Mouse (Mus musculus): ENCODE measurements at regions not wholly inside any gene's neighbourhood (a gene's known extent, or its start where the extent isn't known, plus 50 kb on each side); places are given as distances from the start of the nearest gene placed in this dataset.
"Not testable (repeated sequence)": the region's sequence is repeated elsewhere in the genome, so short reads cannot be mapped to it uniquely, and the experiment has no call there.

DNA sequence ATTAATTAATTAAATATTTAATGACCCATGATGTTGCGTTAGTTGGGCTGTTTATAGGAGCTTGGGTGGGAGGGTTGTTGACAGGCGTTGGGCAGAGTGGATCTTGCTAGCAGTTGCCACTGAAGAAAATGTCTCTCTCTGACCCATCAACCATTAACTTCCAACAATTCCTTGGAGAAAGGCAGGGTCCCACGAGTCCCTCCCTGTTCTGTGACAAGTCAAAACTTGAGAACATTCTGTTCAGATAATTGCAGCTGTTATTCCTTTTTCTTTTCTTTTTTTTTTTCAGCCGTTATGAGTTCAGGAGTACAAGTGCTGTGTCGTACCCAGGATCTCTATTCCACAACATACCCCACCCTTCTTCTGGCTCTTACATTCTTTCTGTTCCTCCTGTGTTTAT is 59.8 kb upstream of the Tnfrsf21 start:
- no peak for DNase-seq (ENCODE audit: extremely low read depth, low read depth, low spot score)

DNA sequence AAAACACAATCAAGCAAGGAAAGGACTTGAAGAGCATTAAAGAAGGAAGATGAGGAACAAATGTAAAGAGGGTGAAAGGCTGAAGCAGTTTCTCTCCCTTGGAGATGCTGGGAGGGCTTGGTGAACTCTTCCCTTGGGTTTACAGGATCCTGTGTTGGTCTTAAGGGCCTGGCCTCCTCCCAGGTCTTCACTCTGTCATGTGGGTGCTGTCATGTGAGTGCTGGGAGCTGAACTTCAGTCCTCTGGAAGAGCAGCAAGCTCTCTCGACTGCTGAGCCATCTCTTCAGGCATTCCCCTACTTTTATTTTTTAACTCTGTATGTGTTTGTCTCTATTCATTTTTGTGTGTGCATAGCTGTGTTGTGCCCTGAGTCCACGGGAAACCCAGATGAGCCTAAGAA is 61.6 kb upstream of the Tnfrsf21 start:
- DNase-seq (ENCODE audit: extremely low read depth, low read depth, low spot score) = no peak

DNA sequence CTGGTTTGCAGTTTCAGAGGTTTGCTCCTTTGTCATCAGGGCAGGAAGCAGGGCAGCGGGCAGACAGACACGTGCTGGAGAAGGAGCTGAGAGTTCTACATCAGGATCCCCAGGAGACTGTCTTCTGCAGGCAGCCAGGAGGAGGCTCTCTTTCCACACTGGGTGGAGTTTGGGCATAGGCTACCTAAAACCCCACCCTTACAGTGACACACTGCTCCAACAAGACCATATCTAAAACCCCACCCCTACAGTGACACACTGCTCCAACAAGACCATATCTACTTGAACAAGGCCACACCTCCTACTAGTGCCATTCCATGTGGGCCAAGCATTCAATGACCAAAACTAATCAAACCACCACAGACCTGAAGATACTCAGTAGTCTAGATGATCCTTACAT is 68.0 kb upstream of the Cd2ap start:
- no peak for DNase-seq (ENCODE audit: extremely low read depth, low read depth, low spot score)

DNA sequence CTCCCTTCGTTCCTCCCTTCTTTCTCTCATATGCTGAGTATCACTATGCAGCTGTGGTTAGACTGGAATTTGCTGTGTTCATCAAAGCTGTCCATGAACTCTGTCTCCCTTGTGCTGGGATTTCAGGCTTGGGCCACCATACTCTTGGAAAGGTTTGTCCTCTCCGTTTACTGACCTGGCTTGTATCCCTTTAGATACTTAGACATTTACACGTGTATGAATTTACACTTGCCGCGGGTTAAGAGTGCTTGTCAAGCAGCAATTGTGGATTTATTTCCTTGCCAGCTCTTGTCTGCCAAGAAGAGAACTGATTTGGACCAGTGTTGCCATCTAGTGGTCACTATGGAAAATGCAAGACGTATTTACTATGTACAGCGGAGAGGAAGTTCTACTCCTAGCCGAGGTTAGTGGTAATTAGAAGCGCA is 66.8 kb upstream of the Cd2ap start:
- peak; percentile 55 for DNase-seq (ENCODE audit: extremely low read depth, low read depth, low spot score)

- DNase-seq (ENCODE audit: extremely low read depth, low read depth, low spot score) = no peak
Measured at GRCm38 (mm10) chr17:42939476-42939875, 63.0 kb upstream of the Cd2ap start.

- DNase-seq (ENCODE audit: extremely low read depth, low read depth, low spot score) = no peak
Measured at GRCm38 (mm10) chr17:42938579-42938978, 62.1 kb upstream of the Cd2ap start.

DNA sequence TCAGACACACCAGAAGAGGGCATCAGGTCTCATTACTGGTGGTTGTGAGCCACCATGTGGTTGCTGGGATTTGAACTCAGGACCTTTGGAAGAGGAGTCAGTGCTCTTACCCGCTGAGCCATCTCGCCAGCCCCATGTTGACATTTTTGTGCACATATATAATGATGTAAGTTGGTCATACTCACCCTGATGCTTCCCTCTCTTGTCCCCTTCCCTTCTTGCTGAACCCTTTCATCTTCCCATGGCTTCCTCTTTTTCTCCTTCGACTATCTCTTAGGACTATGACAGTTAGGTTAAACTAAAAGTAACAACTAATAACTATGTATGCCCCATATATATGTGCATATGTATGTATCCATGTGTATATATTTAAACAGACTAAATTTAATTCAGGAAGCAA is 61.0 kb upstream of the Cd2ap start:
- not testable (repeated sequence) for DNase-seq (ENCODE audit: extremely low read depth, low read depth, low spot score)

- DNase-seq (ENCODE audit: extremely low read depth, low read depth, low spot score) = no peak
Measured at GRCm38 (mm10) chr17:42934068-42934467, 57.6 kb upstream of the Cd2ap start.

DNA sequence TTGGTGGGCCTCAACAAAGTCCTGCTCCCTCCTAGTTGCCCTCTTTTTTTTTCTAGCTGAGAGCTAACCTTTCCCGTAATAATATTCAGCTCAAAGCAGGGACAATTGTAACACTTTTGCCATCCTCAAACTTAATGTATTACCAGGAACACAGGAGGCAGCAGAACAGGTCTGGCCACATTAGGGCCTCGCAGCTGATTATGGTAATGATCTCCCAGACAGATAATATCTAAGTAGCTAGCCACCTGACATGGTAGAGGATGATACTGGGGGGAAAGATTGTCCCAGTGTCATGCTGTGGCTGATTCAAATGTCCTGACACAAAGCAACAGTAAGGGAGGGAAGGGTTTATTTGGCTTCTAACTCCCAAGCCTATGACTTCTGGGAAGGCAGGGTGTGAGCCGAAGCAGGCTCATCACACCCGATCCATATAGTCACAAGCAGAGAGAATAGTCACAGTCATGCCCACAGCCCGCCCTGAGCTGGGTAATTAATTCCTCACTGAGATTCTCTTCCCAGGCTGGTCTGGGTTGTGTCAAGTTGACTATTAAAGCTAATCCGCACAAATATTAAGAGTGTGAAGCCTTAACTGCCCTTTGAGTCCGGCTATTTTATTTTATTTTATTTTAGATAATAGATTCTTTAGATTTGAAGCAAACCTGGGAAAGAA is 57.0 kb upstream of the Cd2ap start:
- DNase-seq (ENCODE audit: extremely low read depth, low read depth, low spot score) = no peak

- no peak for DNase-seq (ENCODE audit: extremely low read depth, low read depth, low spot score)
Measured at GRCm38 (mm10) chr17:42927320-42927719, 50.9 kb upstream of the Cd2ap start.
